Mouse (Mus musculus): Measurements from ENCODE around the gene Acvr1c.

Acvr1c gene

GRCm38 (mm10) chr2:58357414-58358131, at the start of gene Acvr1c:
Gene Acvr1c, minus strand, starts transcription at chr2:58357895.
- peak; percentile 72 for DNase-seq

- no peak for DNase-seq
Measured at GRCm38 (mm10) chr2:58403481-58403880, 45.8 kb upstream of the Acvr1c start.

DNA sequence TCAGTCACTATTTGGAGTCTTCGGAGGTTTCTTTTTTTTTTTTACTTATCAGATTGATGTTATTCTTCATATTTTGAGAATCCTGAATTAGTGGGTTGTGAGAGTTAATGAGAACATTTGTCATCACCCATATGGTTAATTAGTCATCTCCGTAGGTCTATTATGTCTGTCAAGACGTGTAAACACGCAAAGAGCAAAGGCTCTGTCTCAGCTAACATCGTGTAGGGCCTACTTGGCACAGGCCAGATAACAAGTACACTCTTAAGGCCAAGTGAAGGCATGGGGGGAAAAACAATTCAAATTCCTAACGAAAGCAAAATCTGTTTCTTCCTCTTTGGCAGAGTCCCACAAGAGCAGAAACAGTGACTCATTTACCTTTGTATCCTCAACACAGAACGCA, 30.9 kb upstream of the Acvr1c start:
- no peak for DNase-seq

DNA sequence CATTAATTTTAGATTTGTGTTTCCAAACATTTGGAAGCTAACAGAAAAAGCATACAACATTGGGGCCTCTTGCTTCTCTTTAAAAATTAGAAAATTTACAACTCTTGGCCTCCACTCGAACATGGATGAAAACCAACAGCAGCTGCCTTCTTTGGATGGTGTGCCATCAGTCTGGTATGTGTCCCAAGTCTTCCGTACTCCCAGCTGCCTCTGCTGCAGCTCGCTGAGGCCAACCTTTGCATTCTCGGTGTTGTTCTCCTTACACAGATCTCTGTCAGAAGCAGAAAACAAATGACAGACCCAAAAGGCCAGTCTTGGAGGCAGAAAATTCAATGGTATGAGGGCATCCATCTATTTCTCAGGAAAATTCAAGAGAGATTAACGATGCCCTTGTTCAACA, 22.3 kb upstream of the Acvr1c start:
- DNase-seq: no peak

DNA sequence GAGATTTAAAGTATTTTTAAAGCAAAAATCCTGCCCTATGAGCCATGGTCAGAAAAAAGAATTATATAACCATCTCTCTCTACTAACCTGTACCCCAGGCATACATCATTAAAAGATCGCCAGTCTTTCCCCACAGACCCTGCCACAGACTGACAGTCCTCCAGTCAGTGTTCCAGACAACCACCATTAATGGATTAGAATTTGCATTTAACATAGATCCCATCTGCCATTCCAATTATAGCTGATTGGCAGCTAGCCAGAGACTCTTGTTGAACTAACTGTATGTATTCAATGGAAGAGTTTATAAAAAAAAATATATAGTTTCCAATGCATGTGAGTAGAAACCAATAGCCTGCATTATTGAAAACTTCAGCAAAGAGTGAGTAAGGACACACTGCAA, 21.8 kb upstream of the Acvr1c start:
- no peak for DNase-seq

DNA sequence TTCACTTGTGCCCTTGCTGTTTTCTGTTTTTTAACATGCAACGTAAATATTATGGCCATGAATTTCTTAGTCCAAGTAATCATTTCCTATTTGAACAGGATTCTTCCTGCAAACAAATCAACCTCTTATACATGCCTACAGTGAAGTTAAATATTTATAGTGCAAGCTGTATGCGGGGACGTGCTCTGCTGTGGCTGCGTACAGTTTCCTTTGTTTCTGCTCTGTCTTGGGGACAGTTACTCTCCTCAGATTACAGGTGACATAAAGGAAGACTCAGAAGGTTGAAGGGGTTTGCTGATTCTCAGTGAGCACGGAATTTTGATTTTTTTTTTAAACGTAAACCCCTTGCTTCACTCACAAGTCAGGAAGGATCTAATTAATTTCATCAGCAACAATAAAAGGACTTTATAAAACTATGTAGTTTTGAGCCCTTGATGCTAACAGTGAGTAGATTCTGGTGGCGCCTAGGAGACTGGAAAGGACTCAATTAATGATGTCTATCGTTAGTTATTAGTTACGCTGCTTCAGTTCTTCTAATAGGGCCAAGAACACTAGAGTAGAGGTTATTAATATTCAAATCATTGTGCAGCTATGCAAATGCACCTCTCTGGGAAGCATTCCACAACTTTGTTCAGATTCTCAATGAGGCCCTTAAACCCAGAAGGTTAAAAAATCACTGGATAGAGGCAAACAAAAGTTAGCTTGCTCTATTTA, 19.9 kb upstream of the Acvr1c start:
- no peak for DNase-seq

- DNase-seq: no peak
Measured at GRCm38 (mm10) chr2:58366196-58366595, 8.5 kb upstream of the Acvr1c start.

GRCm38 (mm10) chr2:58361361-58362046, 3.8 kb upstream of the Acvr1c start:
- DNase-seq: no peak

- DNase-seq: no peak
Measured at GRCm38 (mm10) chr2:58358132-58358460, 401 bp upstream of the Acvr1c start.

DNA sequence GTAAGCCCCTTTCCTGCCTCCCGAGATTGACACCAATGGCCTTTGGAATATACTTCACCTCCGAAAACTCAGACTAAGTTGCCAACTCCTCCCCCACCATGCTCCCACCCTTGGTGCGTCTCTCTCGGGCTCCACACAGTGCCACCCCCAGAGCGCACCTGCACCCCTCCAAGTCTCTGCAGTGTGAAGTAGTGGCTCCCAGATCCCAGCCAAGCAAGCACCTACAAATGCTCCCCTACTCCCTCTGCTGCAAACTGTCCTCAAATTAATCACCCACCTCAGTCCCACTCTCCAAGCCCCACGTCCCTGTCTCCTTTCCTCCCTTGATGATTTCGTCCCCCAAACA, 654 bp downstream of the Acvr1c start:
- DNase-seq: peak; percentile 35

DNA sequence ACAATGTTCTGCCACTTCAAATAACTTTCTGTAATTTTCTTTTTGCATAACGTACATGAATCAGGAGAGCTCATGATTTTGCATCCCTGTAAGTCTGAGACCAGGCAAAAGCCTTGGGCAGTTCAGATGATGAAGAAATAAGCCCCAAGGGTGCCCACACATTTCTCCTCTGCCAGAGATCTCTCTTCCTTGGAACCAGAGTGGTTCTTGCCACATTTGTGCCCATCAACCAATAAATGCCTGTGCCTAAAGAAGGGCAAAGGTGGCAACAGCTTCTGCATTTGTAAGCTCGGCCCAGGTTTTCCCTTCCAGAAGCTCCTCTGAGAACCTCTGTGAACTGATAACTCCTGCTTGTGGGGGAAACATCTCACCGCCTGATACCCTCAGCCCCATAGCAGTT, 3.3 kb downstream of the Acvr1c start:
- no peak for DNase-seq

GRCm38 (mm10) chr2:58352846-58353245, 4.8 kb downstream of the Acvr1c start:
- no peak for DNase-seq

GRCm38 (mm10) chr2:58350657-58351056, 7.0 kb downstream of the Acvr1c start:
- no peak for DNase-seq

DNA sequence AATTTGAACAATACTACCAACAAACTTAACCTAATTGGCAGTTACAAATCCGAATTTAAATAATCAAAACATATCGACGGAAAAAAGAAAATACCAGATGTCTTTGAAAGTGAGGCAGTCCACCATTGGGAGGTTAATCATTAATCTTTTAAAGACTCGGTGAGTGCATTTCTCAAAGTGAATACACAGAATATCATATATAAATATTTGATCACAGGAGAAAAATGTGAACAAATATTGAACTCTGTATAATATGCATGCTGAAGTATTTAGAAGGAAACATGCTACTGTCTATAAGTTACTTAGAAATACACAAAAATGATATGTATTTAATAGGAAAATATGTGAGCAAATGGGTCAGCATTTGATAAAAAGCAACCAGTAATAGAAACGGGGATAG, 21.0 kb downstream of the Acvr1c start:
- no peak for DNase-seq

- DNase-seq: no peak
Measured at GRCm38 (mm10) chr2:58329589-58329988, 28.1 kb downstream of the Acvr1c start.

GRCm38 (mm10) chr2:58324118-58324901, 33.4 kb downstream of the Acvr1c start:
- DNase-seq: peak; percentile 62

DNA sequence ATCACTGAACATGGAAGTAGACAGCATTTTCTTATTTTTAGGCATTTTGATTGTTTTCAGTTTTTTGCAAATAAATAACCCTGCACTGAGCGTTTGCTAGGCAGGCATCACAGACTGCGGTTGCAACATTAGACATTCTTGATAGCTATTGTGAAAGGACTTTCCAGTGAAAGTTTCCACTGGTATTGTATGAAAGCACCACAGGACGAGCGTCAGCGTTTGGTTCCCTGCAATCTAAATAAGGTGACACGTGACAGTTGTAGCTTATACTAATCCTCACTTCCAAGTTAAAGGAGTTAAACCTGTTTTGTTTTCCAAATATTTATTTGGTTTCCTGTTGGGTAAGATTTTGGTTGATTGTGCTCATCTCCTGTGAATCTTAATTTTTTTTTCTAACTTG, 34.4 kb downstream of the Acvr1c start:
- DNase-seq: no peak

GRCm38 (mm10) chr2:58316186-58316585, 41.5 kb downstream of the Acvr1c start:
- DNase-seq: no peak

GRCm38 (mm10) chr2:58309695-58310094, 48.0 kb downstream of the Acvr1c start:
- DNase-seq: no peak

DNA sequence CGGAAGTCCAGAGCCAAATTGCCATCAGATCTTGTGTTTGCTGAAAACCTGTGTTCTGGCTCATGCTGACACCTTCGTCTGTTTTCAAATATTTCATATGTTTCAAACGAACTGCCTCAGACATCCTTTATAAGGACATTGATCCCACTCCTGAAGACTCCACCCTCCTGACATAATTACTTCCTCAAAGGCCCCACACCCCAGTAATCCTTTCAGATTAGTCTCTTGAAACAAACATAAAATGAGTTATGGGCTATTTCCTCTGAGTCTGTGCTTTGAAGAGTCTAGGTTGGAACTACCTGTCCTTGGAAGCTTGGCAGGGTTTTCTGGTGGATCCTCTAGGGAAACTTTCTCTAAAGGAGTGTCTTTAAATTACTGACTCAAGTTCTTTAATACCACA, 53.2 kb downstream of the Acvr1c start:
- no peak for DNase-seq

DNA sequence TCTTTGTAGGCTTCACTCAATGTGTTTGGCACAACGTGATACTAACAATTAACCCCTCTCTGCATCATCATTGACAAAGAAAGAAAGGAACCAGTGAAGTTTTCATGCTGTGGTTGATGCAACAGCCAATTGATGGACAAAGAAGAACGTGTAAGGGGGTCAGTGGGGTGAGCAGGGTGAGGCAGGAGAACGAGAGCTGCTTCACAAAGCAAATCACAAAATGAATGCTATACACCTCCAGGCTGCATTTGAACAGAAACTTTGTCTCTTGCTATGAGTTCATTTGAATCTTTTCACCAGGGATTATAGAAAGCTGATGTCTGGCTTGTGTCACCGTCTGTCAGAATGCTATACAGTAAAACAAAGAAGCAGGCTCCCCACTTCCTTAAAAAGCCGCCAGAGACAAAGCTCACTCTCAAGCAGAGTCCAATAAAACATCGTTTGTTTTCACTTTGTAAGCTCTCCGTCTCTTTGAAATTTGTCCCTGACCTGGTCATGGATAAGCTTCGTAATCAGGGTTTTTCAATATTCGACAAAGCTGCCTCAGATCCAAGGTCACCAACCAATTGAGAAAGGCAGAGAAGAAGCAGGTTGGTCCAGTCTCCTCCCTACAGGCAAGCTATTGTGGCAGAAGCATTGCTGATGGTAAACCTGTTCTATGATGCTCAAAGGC, 67.8 kb downstream of the Acvr1c start:
- DNase-seq: no peak

- DNase-seq: no peak
Measured at GRCm38 (mm10) chr2:58289331-58289730, 68.4 kb downstream of the Acvr1c start.
